Mouse (Mus musculus) MEL-GATA-1-ER (cell line): ENCODE data around the gene 4930469K13Rik.
A peak's percentile ranks its signal among the peaks of the same experiment; 100 is the strongest.

Source experiments
- DNase-seq: peaks from one replicate; pipeline ENCODE4 v3.0.0-alpha.2; 2012; ENCODE audit warnings: low read depth; ENCODE audit errors: extremely low read depth

Gene 4930469K13Rik

DNA sequence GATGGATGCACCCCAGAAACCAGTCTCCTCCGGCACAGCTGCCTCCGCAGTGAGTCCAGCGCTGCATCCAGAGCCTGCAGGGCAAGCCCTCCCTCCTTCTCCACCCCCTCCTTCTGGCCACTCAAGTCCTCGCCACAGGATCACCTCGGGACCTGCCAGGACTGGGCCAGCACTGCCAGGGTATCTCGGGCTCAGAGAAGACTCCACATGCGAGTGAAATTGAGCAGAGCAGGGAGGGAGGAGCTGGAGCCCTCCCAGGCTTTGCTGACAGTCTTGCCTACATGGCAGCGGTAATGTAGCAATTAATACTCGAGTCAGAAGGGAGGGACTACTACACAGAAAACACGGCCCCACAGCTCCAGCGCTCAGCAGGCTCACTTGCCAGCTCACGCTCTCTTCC lies 105.4 kb downstream of the 4930469K13Rik start, which contains the start of gene Kcnip1:
TSS of gene Kcnip1 (minus strand) at position 215 of the 400 bp plus-strand sequence.
- DNase-seq = no peak

DNA sequence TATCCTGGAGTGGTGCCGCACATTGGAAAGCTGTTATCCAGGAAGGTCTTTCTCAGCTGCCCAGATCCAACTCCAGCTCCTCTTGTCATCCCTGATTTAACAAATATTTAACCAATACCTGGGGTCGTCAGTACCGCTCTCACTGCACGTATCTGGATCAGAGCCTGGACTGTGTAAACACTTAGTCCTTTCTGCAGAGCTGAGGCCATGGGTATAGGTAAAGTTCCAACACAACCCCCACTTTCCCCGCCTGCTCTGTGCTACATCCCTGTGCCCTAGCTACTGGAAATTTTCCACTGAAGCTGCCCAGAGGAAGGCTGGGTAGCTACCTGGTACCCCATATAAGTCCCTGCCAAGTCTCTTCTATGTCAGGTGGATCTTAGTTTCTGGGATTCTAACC lies 108.4 kb downstream of the 4930469K13Rik start:
- DNase-seq = no peak

DNA sequence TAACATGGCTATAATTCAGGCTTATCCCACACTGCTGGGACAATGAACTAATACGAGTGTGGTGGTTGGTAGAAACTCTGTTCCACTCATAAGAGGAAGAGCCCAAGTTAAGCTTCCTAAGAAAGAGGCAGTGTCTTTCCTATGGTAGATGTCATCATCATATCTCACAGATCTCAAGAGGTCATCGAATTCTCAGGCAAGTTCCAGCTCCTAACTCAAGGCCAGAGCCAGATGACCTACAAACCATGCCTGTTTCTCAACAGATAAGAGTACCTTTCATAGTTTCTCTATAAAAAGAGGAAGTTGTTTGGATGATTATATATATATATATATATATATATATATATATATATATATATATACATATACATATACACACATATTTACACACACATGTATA lies 111.8 kb downstream of the 4930469K13Rik start:
- peak; percentile 56 for DNase-seq

DNA sequence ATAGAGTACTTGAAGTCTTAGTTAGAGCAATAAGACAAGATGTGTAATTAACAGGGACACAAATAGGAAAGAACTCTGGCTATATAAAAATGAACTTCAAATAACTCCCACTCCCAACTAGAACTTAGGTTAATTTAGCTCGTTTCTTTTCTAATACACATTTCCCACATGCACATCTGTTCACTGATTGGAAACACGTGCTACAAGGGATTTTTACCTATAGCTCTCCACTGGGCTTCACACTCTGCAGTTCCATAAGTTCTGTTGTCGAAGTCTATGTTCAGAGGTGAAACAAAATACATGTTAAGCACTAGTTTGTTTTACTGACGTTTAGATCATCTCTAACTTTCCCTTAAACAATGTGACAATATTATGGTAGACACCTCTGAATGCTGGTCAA lies 118.2 kb downstream of the 4930469K13Rik start:
- DNase-seq = no peak

DNA sequence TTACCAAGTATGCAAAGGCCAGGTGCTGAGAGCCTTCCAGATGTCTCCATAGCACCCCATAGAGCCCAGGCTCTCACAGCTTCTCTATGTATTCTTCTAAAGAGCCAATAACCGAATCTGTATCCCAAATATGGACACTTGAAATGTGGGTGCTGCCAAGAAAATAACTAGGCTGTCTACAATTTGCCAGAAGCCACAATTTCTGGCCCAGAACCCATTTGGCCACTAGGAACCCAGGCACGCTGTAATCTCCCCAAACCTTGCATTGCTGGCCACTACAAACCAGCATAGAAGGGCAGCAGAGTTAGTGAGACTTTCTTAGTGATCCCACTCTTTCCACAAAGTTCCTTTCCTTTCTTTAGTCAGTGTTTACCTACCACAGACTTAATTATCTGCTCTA lies 123.2 kb downstream of the 4930469K13Rik start:
- no peak for DNase-seq

DNA sequence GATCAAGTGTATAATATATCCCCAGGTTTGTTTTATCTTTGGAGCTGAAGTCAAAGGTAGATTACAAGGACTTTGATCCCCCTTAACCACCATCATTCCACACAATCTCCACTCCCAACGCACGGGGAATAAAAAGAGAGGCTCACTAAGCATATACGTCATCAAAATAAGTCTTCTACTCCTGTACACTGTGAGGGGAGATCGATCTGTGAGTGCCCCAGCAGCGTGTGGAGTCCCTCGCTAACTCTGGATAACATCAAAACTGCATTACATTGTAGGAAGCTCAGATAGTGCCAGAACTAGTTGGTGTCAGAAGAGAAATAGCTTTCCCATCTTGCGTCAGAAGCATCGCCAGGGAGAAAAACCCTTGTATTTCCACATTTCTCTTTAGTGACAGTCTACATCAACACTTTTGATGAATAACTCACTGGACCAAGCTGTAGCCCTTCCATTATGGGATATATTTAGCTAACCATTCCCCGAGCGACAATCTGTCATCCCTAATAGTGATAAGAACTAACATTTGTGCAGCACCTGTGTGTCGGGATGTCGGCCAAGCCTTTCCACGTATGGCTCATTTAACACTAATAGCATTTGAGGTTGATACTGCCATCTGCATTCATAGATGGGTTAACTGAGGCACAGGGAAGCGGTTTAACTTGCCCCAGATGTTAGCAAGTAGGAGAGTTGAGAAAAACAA lies 123.9 kb downstream of the 4930469K13Rik start:
- no peak for DNase-seq

DNA sequence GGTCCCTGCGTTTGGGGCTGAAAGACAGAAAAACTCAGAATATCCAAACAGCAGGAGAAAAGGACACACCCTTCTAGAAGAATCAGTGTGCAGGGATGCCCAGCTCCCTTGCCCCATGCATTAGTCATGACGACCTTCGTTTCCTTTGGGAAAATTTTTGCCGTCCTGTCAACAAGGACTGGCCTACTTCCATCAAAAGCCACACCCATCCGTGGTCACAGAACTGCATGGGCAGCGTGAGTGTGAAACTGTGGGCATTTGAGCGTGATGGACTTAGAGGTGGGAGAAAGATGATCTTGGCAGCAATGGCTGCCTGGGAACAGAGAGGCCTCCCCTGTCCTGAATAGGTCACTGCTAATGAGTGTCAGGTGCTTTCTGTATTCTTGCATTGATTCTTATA lies 126.2 kb downstream of the 4930469K13Rik start:
- no peak for DNase-seq

DNA sequence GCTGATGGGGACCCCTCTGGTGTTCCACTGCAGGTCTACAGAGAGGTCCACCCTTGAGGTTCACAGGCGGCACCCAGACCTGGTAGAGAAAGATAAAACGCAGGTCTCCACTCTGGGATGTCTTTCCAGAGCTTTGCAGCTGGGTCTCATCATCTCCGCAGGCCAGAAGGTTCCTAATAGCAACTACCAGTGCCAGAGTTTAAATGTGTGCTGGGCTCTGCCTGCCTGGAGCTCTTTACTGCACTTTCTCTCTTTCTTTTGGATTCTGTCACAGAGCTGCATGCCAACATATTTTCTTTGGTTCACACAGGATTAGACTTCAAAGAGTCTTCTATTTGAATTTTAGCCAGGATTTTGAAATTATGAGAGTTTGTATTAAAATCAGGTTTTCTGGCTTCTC lies 129.2 kb downstream of the 4930469K13Rik start:
- DNase-seq = no peak

DNA sequence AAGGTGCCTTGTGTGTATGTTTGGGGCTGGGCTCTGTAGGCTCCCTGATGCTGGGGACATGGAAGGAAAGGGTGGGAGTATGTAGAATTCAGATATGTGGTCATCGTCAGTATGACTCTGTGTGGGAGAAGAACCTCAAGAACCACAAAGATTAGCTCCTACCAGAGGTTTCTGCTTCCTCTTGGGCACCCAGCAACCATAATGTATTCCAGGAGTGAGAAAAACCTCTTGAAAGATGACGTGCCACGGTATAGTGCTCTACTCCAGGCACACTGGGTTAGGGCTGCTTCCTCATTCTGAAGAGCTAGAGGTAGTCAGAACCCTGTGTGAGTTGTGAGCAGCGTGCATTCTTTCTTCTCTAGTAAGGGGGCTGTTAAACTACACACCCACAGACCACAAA lies 130.6 kb downstream of the 4930469K13Rik start:
- DNase-seq = peak; percentile 93

DNA sequence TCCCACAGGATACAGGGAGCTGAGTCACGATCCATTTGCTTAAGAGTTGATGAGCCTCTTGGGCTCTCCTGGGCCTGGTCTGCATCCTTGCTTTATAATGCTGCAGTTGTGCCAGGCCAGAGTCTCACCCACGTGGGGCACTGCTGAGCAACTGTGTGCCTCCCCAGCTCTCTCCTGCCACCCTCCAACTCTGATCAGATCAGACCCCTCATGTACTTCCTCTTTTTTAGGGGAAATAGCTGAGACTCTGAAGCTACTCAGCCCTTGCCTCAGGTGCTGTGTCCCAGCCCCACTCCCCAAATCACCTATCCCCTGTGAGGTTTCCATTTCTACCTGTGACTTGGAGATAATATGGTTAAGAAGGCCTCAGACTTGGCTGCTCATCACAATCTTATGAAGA lies 133.0 kb downstream of the 4930469K13Rik start:
- DNase-seq = peak; percentile 74

DNA sequence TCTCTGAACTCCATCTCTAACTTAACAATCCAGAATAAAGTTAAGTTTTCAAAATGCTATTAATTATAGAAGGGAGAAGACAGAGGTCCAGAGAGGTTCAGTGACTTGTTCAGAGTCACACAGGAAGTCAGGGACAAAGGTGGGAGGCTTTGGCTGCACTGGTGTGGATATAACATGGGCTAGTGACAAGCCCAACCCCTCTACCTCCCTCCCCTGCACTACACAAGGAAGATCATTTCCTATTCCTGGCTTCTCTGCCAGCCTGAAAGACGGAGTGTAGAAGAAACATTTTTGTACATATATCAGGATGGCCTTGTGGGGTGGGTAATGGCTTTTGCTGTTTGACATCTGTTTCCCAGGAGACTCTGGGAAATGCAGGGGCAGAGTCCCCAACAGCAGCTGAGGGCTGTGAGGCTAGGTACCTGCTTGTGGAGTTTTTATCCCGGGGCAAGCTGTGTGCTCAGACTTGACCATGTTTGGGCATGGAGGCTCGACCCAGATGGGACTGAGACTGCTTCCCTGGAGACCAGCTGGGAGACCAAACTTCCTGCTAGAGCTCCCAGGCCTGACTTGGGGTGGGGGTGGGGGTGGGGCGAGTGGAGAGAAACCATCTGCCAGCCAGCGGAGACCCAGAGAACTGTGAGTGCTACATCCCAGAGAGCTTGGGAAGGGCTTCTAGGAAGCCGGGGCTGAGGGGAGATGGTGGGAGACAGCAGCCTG lies 135.5 kb downstream of the 4930469K13Rik start, which contains the start of gene Kcnmb1:
TSS of gene Kcnmb1 (plus strand) at position 326 of the 720 bp plus-strand sequence.
- no peak for DNase-seq

DNA sequence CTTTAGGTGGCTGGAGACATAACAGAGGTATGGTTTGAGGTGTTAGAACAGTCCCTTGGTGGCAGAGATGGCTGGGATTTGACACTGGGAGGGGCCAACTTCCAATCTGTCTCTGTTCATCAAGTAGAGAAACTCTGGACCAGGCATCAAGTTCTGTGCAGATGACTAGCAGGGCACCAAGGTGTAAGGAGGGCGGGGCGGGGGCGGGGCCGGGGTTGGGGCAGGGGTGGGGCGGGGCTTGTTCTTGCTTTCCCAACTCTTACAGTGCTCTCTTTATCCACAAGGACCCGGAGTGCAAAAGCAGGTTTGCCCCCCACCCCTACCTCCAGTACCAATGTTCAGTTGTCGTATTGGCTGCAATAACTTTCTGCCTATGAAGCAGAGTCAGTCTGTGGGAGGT lies 136.2 kb downstream of the 4930469K13Rik start:
- DNase-seq = no peak

DNA sequence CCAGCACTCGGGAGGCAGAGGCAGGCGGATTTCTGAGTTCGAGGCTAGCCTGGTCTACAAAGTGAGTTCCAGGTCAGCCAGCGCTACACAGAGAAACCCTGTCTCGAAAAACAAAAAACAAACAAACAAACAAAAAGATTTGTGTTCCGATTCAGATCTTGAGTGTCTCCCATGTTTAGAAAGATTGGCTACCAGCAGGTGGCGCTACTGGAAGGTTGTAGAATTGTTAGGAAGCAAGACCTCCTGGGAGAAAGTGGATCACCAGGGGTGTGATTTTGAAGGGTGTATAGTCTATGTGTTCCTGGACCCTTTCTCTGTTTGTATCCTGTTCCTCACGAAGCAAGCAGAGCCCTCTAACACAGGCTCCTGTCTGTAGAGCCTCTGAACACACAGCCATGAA lies 139.6 kb downstream of the 4930469K13Rik start:
- no peak for DNase-seq

DNA sequence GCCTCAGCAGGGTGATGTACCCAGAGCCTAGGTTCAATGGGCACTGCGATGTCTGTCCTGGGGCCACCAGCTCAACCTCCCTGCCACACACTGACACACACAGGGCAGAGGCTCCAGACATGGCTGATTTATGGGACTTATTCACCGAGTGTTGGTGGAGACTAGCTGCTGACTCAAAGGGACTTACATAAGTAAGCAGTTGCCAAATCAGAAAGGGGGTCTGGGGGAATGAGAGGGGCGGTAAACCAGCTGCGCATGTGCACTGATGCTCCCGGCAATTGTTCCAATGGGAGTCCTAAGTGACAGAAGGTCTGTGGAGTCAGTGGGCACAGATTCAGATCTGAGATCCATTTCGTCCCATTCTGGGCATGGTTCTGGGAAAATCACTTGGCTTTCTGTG lies 140.8 kb downstream of the 4930469K13Rik start:
- no peak for DNase-seq

DNA sequence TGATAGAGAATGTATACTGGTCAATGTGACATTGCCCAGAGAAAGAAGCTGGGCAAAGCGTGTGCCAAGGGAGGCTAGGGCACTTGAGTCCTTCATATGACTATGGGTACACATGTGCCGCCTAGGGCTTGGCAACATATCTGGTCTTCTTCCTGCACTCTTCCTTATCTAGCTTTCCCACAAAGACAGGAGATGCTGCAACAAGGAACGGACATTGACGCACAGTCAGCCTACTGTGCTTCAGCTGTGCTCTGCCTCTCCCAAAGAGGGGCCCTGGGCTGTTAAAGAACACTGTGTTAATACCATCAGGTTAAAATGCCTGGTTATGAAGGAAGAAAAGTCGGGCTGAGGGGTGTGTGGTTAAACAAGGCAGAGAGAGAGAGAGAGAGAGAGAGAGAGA lies 141.7 kb downstream of the 4930469K13Rik start:
- DNase-seq = no peak

DNA sequence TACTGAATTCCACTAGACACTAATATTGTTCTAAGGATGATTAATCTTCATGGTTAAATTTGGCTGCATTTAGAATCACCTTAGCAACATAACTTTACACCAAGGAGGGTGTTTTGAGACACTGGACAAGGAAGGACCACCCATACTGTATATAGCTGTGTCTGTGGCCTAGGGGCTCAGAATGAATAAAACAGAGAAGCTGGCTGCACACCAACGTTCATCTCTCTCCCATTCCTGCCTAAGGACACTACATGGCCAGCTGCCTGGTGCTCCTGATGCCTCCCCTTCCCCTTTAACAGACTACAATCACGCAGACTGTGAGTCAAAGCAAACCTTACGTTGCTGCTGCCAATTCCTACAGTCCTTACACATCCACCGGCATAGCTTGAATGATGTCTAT lies 142.4 kb downstream of the 4930469K13Rik start:
- no peak for DNase-seq

DNA sequence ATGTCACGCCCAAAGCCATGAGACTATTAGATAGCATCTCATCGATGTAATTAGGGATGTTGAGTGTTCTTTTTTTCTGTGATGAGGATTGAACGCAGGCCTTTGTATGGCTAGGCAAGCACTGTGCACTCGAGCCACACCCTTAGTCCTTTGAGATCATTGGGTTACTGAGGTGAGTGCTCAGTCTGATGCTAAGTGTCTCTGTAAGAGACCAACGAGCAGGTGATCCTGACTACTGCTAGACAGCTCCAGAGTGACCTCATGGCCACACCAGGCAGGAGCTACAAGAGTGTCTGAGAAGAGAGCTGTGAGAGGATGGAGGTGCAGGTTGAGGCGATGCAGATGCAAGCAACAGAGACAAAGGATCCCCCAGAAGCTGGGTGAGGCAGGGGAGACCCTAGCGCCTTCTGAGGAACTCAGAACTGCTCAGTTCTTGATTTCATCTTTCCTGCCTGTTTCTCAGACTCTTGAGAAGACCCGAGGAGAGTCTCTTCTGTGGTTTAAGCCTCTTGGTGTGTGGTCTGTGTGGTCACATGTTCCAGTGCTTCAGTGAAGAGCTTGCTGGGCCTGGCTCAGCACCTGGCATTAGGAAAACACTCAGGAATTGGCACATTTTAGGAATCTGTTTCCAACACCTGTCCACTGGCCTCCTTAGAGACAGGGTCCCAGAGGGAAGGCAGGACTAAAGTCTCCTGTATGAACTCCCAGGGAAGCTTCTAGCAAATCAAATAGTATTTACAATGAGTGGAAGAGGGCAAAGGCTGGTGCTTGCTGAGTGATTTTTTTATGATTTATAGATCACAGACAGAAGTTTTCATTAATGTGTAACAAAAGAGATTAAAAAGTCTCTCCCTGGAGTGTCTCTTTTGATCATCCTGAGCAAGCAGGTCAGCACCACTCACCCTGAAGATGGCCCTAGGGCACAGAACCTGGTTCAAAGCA lies 146.4 kb downstream of the 4930469K13Rik start:
- no peak for DNase-seq

DNA sequence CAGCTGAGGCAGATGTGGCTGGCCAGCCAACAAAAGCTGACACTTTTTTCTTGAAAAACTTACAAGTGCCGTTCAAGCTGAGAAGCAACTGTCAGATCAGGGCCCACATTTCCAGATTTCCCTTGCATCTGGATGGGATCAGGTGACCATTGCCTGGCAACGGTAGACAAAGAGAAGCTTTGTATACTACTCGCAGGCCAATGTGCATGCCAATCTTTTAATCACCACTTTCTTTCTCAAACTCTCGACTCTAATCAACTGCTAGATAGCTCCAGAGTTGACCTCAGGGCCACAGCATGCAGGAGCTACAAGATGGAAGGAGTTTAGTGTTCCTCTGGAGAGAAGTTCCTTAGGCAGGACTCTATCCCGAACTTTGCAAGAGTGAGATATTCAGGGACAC lies 147.2 kb downstream of the 4930469K13Rik start:
- no peak for DNase-seq

DNA sequence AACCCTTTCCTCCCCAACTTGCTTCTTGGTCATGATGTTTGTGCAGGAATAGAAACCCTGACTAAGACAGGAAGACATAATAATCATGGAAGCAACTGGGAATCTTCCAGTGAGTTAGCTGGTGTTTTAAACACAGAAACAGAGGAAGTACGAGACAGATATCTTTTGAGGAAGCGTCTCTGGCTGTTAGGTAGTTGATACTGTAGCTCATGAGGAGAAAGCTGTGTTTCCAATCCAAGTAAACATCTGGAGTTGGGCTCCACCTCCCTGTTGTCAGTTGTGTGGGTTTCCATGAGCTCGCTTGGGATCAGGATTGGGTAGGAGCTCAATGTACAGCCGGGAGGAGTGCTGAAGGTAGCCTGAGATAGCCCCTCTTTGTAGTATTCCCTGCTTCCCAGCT lies 151.9 kb downstream of the 4930469K13Rik start:
- DNase-seq = peak; percentile 48

DNA sequence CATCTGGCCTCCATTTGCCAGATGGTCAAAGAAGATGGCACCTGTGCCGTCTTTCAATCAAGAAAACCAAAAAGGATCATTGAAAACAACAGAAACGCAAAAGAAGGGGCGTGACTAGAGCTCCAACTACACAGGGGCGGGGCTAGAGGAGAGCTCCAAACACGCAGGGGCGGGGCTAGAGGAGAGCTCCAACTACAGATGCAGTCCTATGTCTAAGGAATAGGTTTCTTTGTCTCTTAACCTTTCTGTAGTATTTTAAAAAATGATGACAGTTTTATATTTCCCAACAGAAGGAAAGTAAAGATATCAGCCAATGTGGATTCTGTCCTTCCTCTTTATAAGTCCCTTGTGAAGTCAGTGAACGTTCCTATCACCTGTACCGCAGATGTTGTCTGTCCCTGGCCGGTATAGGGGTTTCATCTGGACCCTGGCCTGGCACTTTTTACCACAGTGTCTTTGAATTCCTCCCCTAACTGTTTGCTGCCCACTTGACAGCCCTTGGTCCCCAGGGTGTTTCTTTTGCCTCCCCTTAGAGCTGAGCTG lies 153.5 kb downstream of the 4930469K13Rik start:
- DNase-seq = peak; percentile 51

DNA sequence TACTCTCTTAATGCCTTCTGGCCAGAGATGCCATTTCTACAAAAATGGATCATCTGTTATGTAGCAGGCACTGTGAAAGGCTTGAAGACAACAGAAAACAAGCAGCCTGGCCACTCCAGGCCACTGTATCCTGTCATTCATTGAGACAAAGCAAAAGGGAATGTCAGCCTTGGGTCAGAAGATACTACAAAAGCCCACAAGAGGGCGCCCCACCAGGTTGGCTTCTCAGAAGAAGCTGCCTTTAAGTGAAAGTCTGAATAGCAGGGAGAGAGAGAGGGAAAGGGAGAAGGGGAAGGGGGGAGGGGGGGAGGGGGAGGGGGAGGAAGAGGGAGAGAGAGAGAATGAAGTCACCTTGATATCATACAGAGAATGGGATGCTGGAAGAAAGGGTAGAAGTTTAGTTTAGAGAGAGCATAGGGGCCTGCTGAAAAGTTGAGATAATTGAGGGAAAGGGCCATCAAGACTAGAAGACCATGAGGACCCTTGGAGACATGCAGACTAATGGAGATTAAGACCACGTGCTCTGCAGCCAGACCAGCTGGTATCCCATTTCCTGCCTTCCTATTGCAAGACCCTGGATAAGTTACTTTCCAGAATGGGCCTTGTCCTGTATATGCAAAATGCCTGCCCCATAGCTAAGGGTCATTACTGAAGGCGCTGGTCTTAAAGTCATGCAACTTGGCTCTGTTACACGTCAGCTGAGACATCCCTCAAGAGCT lies 154.1 kb downstream of the 4930469K13Rik start:
- DNase-seq = peak; percentile 49
